Mouse (Mus musculus) MEL (cell line): Measurements from ENCODE around the gene Zmynd11. TPM values are rescaled to one million over a fixed set of nuclear protein-coding genes. Genes with fewer than 3 reads are reported as not detected.

ENCODE experiments used
- DNase-seq: peaks from one replicate; pipeline ENCODE4 v3.0.0; 2011; ENCODE audit warnings: low read depth, low spot score
- H3K27ac ChIP-seq: 2 replicates; pipeline ENCODE4 v1.5.1; 2012; ENCODE audit warnings: low read depth, mild to moderate bottlenecking, control low read depth, low read length, moderate library complexity; ENCODE audit not compliant: control insufficient read depth
- H3K27me3 ChIP-seq, 2 experiments: fragments of 150-350 bp in 1 of 2; sonication (generic) in 1 of 2; 2 replicates each; pipeline ENCODE4 v1.6.1; 2012; ENCODE audit warnings: low read length in 2 of 2, mild to moderate bottlenecking in 2 of 2, improper control_type of control experiment in 1 of 2, moderate library complexity in 1 of 2; ENCODE audit not compliant: insufficient read depth in 2 of 2, control insufficient read depth in 1 of 2
- H3K36me3 ChIP-seq, 2 experiments: 2 replicates each; pipeline ENCODE4 v1.6.1; 2012 to 2014; ENCODE audit warnings: low read length in 2 of 2, improper control_type of control experiment in 1 of 2, inconsistent platforms in 1 of 2, mild to moderate bottlenecking in 1 of 2; ENCODE audit not compliant: insufficient read depth in 2 of 2, control insufficient read depth in 1 of 2
- H3K4me1 ChIP-seq, 2 experiments: fragments of 150-350 bp in 1 of 2; sonication (generic) in 1 of 2; 2 replicates each; pipeline ENCODE4 v1.6.1; 2012; ENCODE audit warnings: low read length in 2 of 2, improper control_type of control experiment in 1 of 2, mild to moderate bottlenecking in 1 of 2; ENCODE audit not compliant: insufficient read depth in 2 of 2, control insufficient read depth in 1 of 2
- H3K4me3 ChIP-seq, 2 experiments: fragments of 150-350 bp in 1 of 2; sonication (generic) in 1 of 2; 2 replicates each; pipeline ENCODE4 v1.5.1; 2012; ENCODE audit warnings: low read depth in 2 of 2, low read length in 2 of 2, mild to moderate bottlenecking in 2 of 2, moderate library complexity in 2 of 2, control low read depth in 1 of 2, improper control_type of control experiment in 1 of 2; ENCODE audit not compliant: control insufficient read depth in 1 of 2, insufficient read depth in 1 of 2
- H3K79me2 ChIP-seq: 2 replicates; pipeline ENCODE4 v1.6.1; 2012; ENCODE audit warnings: mild to moderate bottlenecking, low read length, moderate library complexity; ENCODE audit not compliant: control insufficient read depth, poor library complexity, insufficient read depth
- H3K9ac ChIP-seq: 2 replicates; pipeline ENCODE4 v1.6.1; 2012; ENCODE audit warnings: low read depth, mild to moderate bottlenecking, control low read depth, low read length, moderate library complexity; ENCODE audit not compliant: control insufficient read depth, poor library complexity, severe bottlenecking
- H3K9me3 ChIP-seq: fragments of 150-350 bp; sonication (generic); replicated peaks from 2 replicates; pipeline ENCODE4 v1.6.1; 2012; ENCODE audit warnings: mild to moderate bottlenecking, low read length, improper control_type of control experiment, moderate library complexity; ENCODE audit not compliant: insufficient read depth
- BHLHE40 ChIP-seq: IDR thresholded peaks from 2 replicates; pipeline ENCODE4 v1.6.1; 2012; ENCODE audit warnings: low read depth, mild to moderate bottlenecking, inconsistent platforms, low read length, improper control_type of control experiment, borderline replicate concordance
- CHD2 ChIP-seq: IDR thresholded peaks from 2 replicates; pipeline ENCODE4 v1.6.1; 2011; ENCODE audit warnings: low read length, improper control_type of control experiment
- E2F4 ChIP-seq: IDR thresholded peaks from 2 replicates; pipeline ENCODE4 v1.6.1; 2011; ENCODE audit warnings: low read depth, low read length, improper control_type of control experiment, borderline replicate concordance
- ELF1 ChIP-seq: IDR thresholded peaks from 2 replicates; pipeline ENCODE4 v1.6.1; 2014; ENCODE audit warnings: low read depth, mild to moderate bottlenecking, inconsistent platforms, low read length, improper control_type of control experiment, moderate library complexity
- EP300 ChIP-seq, 2 experiments: IDR thresholded peaks; 2 replicates each; pipeline ENCODE4 v1.6.1; 2011; ENCODE audit warnings: improper control_type of control experiment in 2 of 2, low read length in 2 of 2, low read depth in 1 of 2, mild to moderate bottlenecking in 1 of 2
- ETS1 ChIP-seq: IDR thresholded peaks from 2 replicates; pipeline ENCODE4 v1.6.1; 2012; ENCODE audit warnings: low read depth, mild to moderate bottlenecking, inconsistent platforms, low read length, improper control_type of control experiment, moderate library complexity
- GABPA ChIP-seq: IDR thresholded peaks from 2 replicates; pipeline ENCODE4 v1.6.1; 2012; ENCODE audit warnings: low read depth, mild to moderate bottlenecking, inconsistent platforms, low read length, improper control_type of control experiment, moderate library complexity
- GATA1 ChIP-seq: IDR thresholded peaks from 2 replicates; pipeline ENCODE4 v1.6.1; 2011; ENCODE audit warnings: low read depth, low read length, improper control_type of control experiment
- JUND ChIP-seq: IDR thresholded peaks from 2 replicates; pipeline ENCODE4 v1.6.1; 2011; ENCODE audit warnings: low read depth, mild to moderate bottlenecking, improper control_type of control experiment, low read length
- KAT2A ChIP-seq: conservative IDR thresholded peaks from 2 replicates; pipeline ENCODE4 v1.6.1; 2012; ENCODE audit warnings: low read depth, low read length, improper control_type of control experiment, inconsistent platforms
- MAFK ChIP-seq: IDR thresholded peaks from 2 replicates; pipeline ENCODE4 v1.6.1; 2011; ENCODE audit warnings: low read depth, mild to moderate bottlenecking, low read length, improper control_type of control experiment, borderline replicate concordance
- MAZ ChIP-seq: IDR thresholded peaks from 2 replicates; pipeline ENCODE4 v1.6.1; 2012; ENCODE audit warnings: low read depth, mild to moderate bottlenecking, inconsistent platforms, low read length, improper control_type of control experiment
- MXI1 ChIP-seq: IDR thresholded peaks from 2 replicates; pipeline ENCODE4 v1.6.1; 2011; ENCODE audit warnings: mild to moderate bottlenecking, low read depth, low read length, improper control_type of control experiment
- MYB ChIP-seq: IDR thresholded peaks from 2 replicates; pipeline ENCODE4 v1.6.1; 2011; ENCODE audit warnings: mild to moderate bottlenecking, low read depth, low read length, improper control_type of control experiment
- MYC ChIP-seq: IDR thresholded peaks from 2 replicates; pipeline ENCODE4 v1.6.1; 2011; ENCODE audit warnings: low read depth, mild to moderate bottlenecking, low read length, improper control_type of control experiment, moderate library complexity
- RCOR1 ChIP-seq: IDR thresholded peaks from 2 replicates; pipeline ENCODE4 v1.6.1; 2012; ENCODE audit warnings: low read depth, mild to moderate bottlenecking, inconsistent platforms, low read length, improper control_type of control experiment
- SIN3A ChIP-seq: IDR thresholded peaks from 2 replicates; pipeline ENCODE4 v1.6.1; 2012; ENCODE audit warnings: low read length, improper control_type of control experiment, inconsistent platforms
- SMC3 ChIP-seq: IDR thresholded peaks from 2 replicates; pipeline ENCODE4 v1.6.1; 2011; ENCODE audit warnings: low read depth, low read length, improper control_type of control experiment
- TBP ChIP-seq: IDR thresholded peaks from 2 replicates; pipeline ENCODE4 v1.8.0; 2011; ENCODE audit warnings: low read depth, low read length, improper control_type of control experiment
- TCF12 ChIP-seq: IDR thresholded peaks from 2 replicates; pipeline ENCODE4 v1.6.1; 2014; ENCODE audit warnings: low read depth, mild to moderate bottlenecking, inconsistent platforms, low read length, improper control_type of control experiment, moderate library complexity
- UBTF ChIP-seq: IDR thresholded peaks from 2 replicates; pipeline ENCODE4 v1.6.1; 2012; ENCODE audit warnings: low read depth, mild to moderate bottlenecking, inconsistent platforms, low read length, improper control_type of control experiment, moderate library complexity, borderline replicate concordance; ENCODE audit not compliant: insufficient read depth
- USF1 ChIP-seq: IDR thresholded peaks from 2 replicates; pipeline ENCODE4 v1.6.1; 2014; ENCODE audit warnings: low read depth, mild to moderate bottlenecking, inconsistent platforms, low read length, improper control_type of control experiment, moderate library complexity
- ZC3H11A ChIP-seq: IDR thresholded peaks from 2 replicates; pipeline ENCODE4 v1.6.1; 2012; ENCODE audit warnings: low read depth, mild to moderate bottlenecking, inconsistent platforms, low read length, improper control_type of control experiment
- ZNF384 ChIP-seq: IDR thresholded peaks from 2 replicates; pipeline ENCODE4 v1.6.1; 2012; ENCODE audit warnings: low read depth, mild to moderate bottlenecking, inconsistent platforms, low read length, improper control_type of control experiment
- polyA plus RNA-seq, 2 experiments: library from polyadenylated mRNA; stranded (reverse) in 1 of 2; unstranded in 1 of 2; fragments of >175 nt in 1 of 2; fragments of >200 nt in 1 of 2; gene quantifications; 2 replicates each; pipeline versions ENCODE4 v1.2.1 to v1.2.4; 2012; ENCODE audit warnings: low replicate concordance in 2 of 2, low read depth in 1 of 2; ENCODE audit not compliant: insufficient read length in 2 of 2, insufficient read depth in 1 of 2, missing spikeins in 1 of 2
- total RNA-seq: library from RNA; depleted of rRNA; stranded (reverse); fragments of 300-350 nt; gene quantifications from 2 replicates; pipeline ENCODE4 v1.2.3, GENCODE M21; 2012

The Zmynd11 gene
- total and polyA plus RNA-seq, 3 experiments = 21.8 to 310 (median 33.0) TPM

DNA sequence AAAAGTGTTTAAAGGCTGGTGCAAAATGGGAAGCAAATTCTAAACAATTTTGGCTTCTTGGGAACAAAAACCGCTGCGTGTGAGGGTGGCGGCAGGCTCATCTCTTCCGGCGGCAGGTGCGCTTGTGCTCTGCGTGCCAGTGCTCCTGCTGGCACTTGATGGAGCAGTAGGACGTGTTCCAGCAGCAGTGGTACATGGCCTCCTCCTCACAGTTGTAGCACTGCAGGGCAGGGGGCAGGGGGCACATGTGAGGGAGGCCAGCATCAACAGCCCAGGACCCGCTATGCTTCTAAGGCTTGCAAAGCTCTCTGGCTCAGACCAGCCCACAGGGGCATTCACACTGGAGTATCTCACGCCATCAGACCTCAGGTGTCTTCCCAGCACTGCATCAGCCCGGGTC, 78.4 kb downstream of the Zmynd11 start:
- DNase-seq = no peak
- Histone ChIP-seq H3K36me3 (no peaks in the 10 kb centered on the region; a peak in 1 of 4 replicates), H3K4me1 (no peaks in the 10 kb centered on the region), H3K27ac (no peak overlapping the region), H3K27me3 (no peaks in the 10 kb centered on the region), H3K4me3 (no peak overlapping the region), H3K9ac (no peak overlapping the region), H3K79me2 (no peaks in the 10 kb centered on the region), H3K9me3 (no peaks in the 10 kb centered on the region)
- TF ChIP-seq RCOR1 (no peak), SMC3 (no peak), JUND (no peak), ELF1 (no peak), ETS1 (no peak), E2F4 (no peak), MYC (no peak), MAFK (no peak), MXI1 (no peak), GATA1 (no peak), MYB (no peak), TBP (no peak), EP300 (IDR thresholded peaks at IDR 0.05; ENCODE audit: low read depth in 1 of 2, low read length in 2 of 2) (no peak), GABPA (no peak), CHD2 (no peak), MAZ (no peak), SIN3A (no peak), TCF12 (no peak)

DNA sequence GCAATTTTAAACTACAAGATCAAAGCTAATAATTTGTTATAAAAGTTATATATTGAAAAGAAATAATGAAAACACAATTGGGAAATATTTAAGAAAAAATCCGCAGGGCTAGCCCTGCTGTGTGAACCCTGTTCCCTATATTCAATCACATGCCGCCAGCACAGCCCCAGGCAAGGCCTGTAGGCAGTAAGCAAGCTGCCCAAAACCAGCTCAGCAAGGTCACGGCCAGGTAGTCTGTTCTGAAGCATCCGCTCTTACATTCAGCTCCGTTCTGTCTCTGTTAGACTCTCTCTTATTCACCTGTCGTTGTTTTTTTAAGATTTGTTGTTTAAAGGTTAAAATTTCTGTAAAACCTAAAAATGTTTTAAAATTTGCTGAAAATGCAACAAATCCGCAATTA, 78.9 kb downstream of the Zmynd11 start:
- no peaks in the 10 kb centered on the region for H3K79me2 ChIP-seq
- H3K9me3 ChIP-seq = no peaks in the 10 kb centered on the region
- H3K4me1 ChIP-seq = no peaks in the 10 kb centered on the region
- no peaks in the 10 kb centered on the region for H3K27me3 ChIP-seq
- no peaks in the 10 kb centered on the region; a peak in 1 of 4 replicates for H3K36me3 ChIP-seq
- no peak for TF ChIP-seq ELF1
- no peak for TF ChIP-seq SMC3
- no peak for TF ChIP-seq UBTF
- TF ChIP-seq ZC3H11A = no peak
- no peak for TF ChIP-seq MYC
- TF ChIP-seq USF1 = no peak
- TF ChIP-seq GATA1 = no peak
- TF ChIP-seq ZNF384 = no peak
- TF ChIP-seq E2F4 = no peak
- no peak for TF ChIP-seq MXI1
- no peak for TF ChIP-seq GABPA
- no peak for TF ChIP-seq CHD2
- no peak for TF ChIP-seq EP300 (IDR thresholded peaks at IDR 0.05; ENCODE audit: low read depth in 1 of 2, low read length in 2 of 2)
- no peak for TF ChIP-seq KAT2A
- no peak for TF ChIP-seq BHLHE40
- H3K9ac ChIP-seq = no peak overlapping the region
- no peak overlapping the region for H3K27ac ChIP-seq
- H3K4me3 ChIP-seq = no peak overlapping the region
- no peak for DNase-seq
